Mouse (Mus musculus) liver, embryonic 14.5 days (tissue): ENCODE data around the gene Washc4.

Experiments
- CTCF ChIP-seq: IDR thresholded peaks from 2 replicates; pipeline ENCODE4 v1.5.1; 2016; ENCODE audit warnings: antibody characterized with exemption, low read depth, control low read depth
- EP300 ChIP-seq: IDR thresholded peaks from 2 replicates; pipeline ENCODE4 v1.6.1; 2016; ENCODE audit warnings: antibody characterized with exemption, low read depth

DNA sequence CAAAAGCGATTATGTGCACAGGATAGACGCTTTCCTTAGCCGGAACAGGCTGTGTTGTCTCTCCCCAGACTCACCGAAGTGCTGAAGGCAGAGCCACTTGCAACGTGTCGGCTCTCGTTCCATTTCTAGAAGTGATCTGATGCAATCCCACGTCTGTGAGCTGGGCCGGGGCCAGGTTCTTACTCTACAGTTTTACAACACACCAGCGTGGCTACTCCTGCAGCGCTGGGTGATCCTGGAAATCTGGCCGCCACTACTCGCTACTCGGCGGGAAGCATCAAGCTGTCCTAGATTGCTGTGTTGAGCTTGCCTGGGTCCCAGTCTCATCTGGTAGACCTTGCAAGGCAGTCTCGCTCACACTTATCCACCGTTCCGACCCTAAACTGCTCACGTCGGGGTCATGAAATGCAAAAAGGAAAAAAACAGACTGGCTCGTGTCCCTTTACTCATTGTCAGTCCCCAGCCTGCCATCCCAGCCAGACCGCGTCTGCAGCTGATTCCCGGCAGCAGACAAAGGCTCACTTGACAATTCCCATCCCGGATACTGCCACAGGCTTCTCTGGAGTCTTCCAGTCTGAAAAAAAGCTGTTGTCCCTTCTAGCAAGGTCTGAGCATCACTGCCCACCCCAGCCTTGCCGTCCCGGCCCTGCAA, 10.2 kb upstream of the Washc4 start:
- TF ChIP-seq EP300 (no peak), CTCF (no peak)
